14 mouse cellular contexts compared by ENCODE assay signal in genomic region chr11:32530151-32530550, GRCm38 (mm10). TPM values are rescaled to one million over a fixed set of nuclear protein-coding genes. Genes with fewer than 3 reads are reported as not detected.
A peak's percentile ranks its signal among the peaks of the same experiment; 100 is the strongest.
DNase-seq lines count a peak whose midpoint lies in the region; ATAC-seq and TF ChIP-seq lines count a peak whose summit lies in the region.
"Had no signal": no experiment of that assay in that cellular context is flagged by ENCODE, and none has a peak within 500 bp of the region (broad histone marks: within the 10 kb centered on the region; RNA-seq: fewer than 3 reads in every experiment).

No protein-coding gene starts in this region.

- no peak overlapping the region for H3K27ac ChIP-seq in intestine, postnatal 0 days (ENCODE audit: low read depth, low read length)
- no peak overlapping the region for H3K27ac ChIP-seq in intestine, embryonic 15.5 days
- no peak overlapping the region for H3K27ac ChIP-seq in midbrain, postnatal 0 days (ENCODE audit: low read depth, low read length)
- H3K27ac ChIP-seq in midbrain, embryonic 16.5 days (ENCODE audit: low read length), result no peak overlapping the region
- no peak overlapping the region for H3K27ac ChIP-seq in bone marrow, adult 2 months (ENCODE audit: control insufficient read depth, insufficient read depth, low read depth, low read length, poor library complexity)
- H3K27ac ChIP-seq: liver, embryonic 15.5 days had no signal

- 83% methylated on average over 1 of the region's 1 CpGs for WGBS in intestine, postnatal 0 days
- 69% methylated on average over 1 of the region's 1 CpGs for WGBS in intestine, embryonic 15.5 days
- 82% methylated on average over 1 of the region's 1 CpGs for WGBS in midbrain, postnatal 0 days
- WGBS in midbrain, embryonic 16.5 days, result 89% methylated on average over 1 of the region's 1 CpGs
- WGBS in bone marrow, adult 2 months, result 77% methylated on average over 1 of the region's 1 CpGs

- no peak overlapping the region for H3K9ac ChIP-seq in intestine, postnatal 0 days (ENCODE audit: low read depth, low read length)
- H3K9ac ChIP-seq in intestine, embryonic 15.5 days, result no peak overlapping the region
- no peak overlapping the region for H3K9ac ChIP-seq in midbrain, postnatal 0 days (replicated peaks; ENCODE audit: low read length, poor library complexity, severe bottlenecking)
- no peak overlapping the region for H3K9ac ChIP-seq in midbrain, embryonic 16.5 days (ENCODE audit: low read depth, low read length)
- H3K9ac ChIP-seq: forebrain, postnatal 0 days; liver, embryonic 15.5 days had no signal

- H3K36me3 ChIP-seq in intestine, postnatal 0 days (ENCODE audit: control insufficient read depth, insufficient read depth), result no peaks in the 10 kb centered on the region
- no peaks in the 10 kb centered on the region for H3K36me3 ChIP-seq in intestine, embryonic 15.5 days
- H3K36me3 ChIP-seq in midbrain, postnatal 0 days (ENCODE audit: insufficient read depth, low read length), result no peaks in the 10 kb centered on the region
- H3K36me3 ChIP-seq in midbrain, embryonic 16.5 days (ENCODE audit: control insufficient read depth, insufficient read depth, low read length), result no peaks in the 10 kb centered on the region; the same call in 1 of the 2 replicates
- no peaks in the 10 kb centered on the region; the same call in 1 of the 2 replicates for H3K36me3 ChIP-seq in splenic B cell, adult 2 months (ENCODE audit: control insufficient read depth, insufficient read depth, low read length, poor library complexity, severe bottlenecking)

- no peak for TF ChIP-seq POLR2A in bone marrow, adult 2 months (IDR thresholded peaks at IDR 0.05; ENCODE audit: borderline replicate concordance, control insufficient read depth, low read depth, low read length)

- H3K9me3 ChIP-seq in intestine, postnatal 0 days (ENCODE audit: control insufficient read depth), result no peaks in the 10 kb centered on the region
- no peaks in the 10 kb centered on the region for H3K9me3 ChIP-seq in intestine, embryonic 15.5 days
- H3K9me3 ChIP-seq in midbrain, postnatal 0 days (ENCODE audit: low read length), result no peaks in the 10 kb centered on the region
- no peaks in the 10 kb centered on the region for H3K9me3 ChIP-seq in midbrain, embryonic 16.5 days (replicated peaks; ENCODE audit: control insufficient read depth, low read length, poor library complexity, severe bottlenecking)
- H3K9me3 ChIP-seq: liver, embryonic 15.5 days had no signal

- TF ChIP-seq CTCF in intestine, postnatal 0 days (IDR thresholded peaks at IDR 0.05; ENCODE audit: low read depth), result peak; percentile 62
- peak; percentile 35; the same call in 1 of the 2 replicates for TF ChIP-seq CTCF in midbrain, postnatal 0 days (IDR thresholded peaks at IDR 0.05)
- TF ChIP-seq CTCF in bone marrow, adult 2 months (IDR thresholded peaks at IDR 0.05; ENCODE audit: control insufficient read depth, insufficient read depth, low read length), result peak; percentile 59

- no peak overlapping the region for H3K4me3 ChIP-seq in intestine, postnatal 0 days (ENCODE audit: low read depth, low read length)
- no peak overlapping the region for H3K4me3 ChIP-seq in intestine, embryonic 15.5 days (replicated peaks)
- H3K4me3 ChIP-seq in midbrain, postnatal 0 days (ENCODE audit: low read depth, low read length), result no peak overlapping the region
- H3K4me3 ChIP-seq in midbrain, embryonic 16.5 days (ENCODE audit: low read depth, low read length), result no peak overlapping the region
- H3K4me3 ChIP-seq in bone marrow, adult 2 months (replicated peaks; ENCODE audit: control insufficient read depth, low read depth, low read length), result no peak overlapping the region
- H3K4me3 ChIP-seq: liver, embryonic 15.5 days had no signal

- no peak for DNase-seq in midbrain, postnatal 0 days (ENCODE audit: low spot score)
- DNase-seq in splenic B cell, adult 2 months (ENCODE audit: low read depth, low spot score), result peak; percentile 72
- DNase-seq in frontal cortex, postnatal 10 days (ENCODE audit: low spot score in 2 of 2), result no peak
- DNase-seq: adrenal gland, postnatal 14 days; forebrain, postnatal 0 days; heart, postnatal 36 days; kidney, adult 11 months had no signal

- no peaks in the 10 kb centered on the region for H3K4me1 ChIP-seq in intestine, postnatal 0 days (replicated peaks; ENCODE audit: control insufficient read depth, insufficient read depth, low read length)
- H3K4me1 ChIP-seq in intestine, embryonic 15.5 days (replicated peaks), result peaks cover 17% of the 10 kb centered on the region
- H3K4me1 ChIP-seq in midbrain, postnatal 0 days (ENCODE audit: insufficient read depth, low read length), result 0 out of 2 replicates have a peak, but pooled peaks cover 2% of the 10 kb centered on the region
- H3K4me1 ChIP-seq in midbrain, embryonic 16.5 days (ENCODE audit: control insufficient read depth, insufficient read depth, low read length), result peaks cover 12% of the 10 kb centered on the region
- no peaks in the 10 kb centered on the region; the same call in 1 of the 2 replicates for H3K4me1 ChIP-seq in bone marrow, adult 2 months (ENCODE audit: control insufficient read depth, insufficient read depth, low read length)

- no peak for ATAC-seq in intestine, postnatal 0 days
- ATAC-seq in intestine, embryonic 15.5 days, result no peak
- ATAC-seq in midbrain, postnatal 0 days (ENCODE audit: low FRiP score), result no peak
- no peak for ATAC-seq in midbrain, embryonic 16.5 days
- ATAC-seq: forebrain, postnatal 0 days had no signal

- H3K4me2 ChIP-seq in intestine, postnatal 0 days (replicated peaks; ENCODE audit: low read depth), result no peak overlapping the region
- H3K4me2 ChIP-seq in intestine, embryonic 15.5 days (replicated peaks), result no peak overlapping the region
- no peak overlapping the region for H3K4me2 ChIP-seq in midbrain, postnatal 0 days (ENCODE audit: low read depth, low read length, poor library complexity, severe bottlenecking)
- H3K4me2 ChIP-seq in midbrain, embryonic 16.5 days (ENCODE audit: low read length), result no peak overlapping the region
- H3K4me2 ChIP-seq: liver, embryonic 15.5 days; midbrain, embryonic 11.5 days had no signal

- H3K27me3 ChIP-seq in intestine, postnatal 0 days (replicated peaks; ENCODE audit: control insufficient read depth, insufficient read depth, low read length), result no peaks in the 10 kb centered on the region
- H3K27me3 ChIP-seq in intestine, embryonic 15.5 days (replicated peaks), result no peaks in the 10 kb centered on the region
- H3K27me3 ChIP-seq in midbrain, postnatal 0 days (ENCODE audit: insufficient read depth, low read length), result no peaks in the 10 kb centered on the region
- peaks cover 3% of the 10 kb centered on the region; the same call in 1 of the 2 replicates for H3K27me3 ChIP-seq in midbrain, embryonic 16.5 days (ENCODE audit: control insufficient read depth, insufficient read depth, low read depth, low read length)
- no peaks in the 10 kb centered on the region for H3K27me3 ChIP-seq in splenic B cell, adult 2 months (ENCODE audit: control insufficient read depth, insufficient read depth, low read length, poor library complexity, severe bottlenecking)
- H3K27me3 ChIP-seq: liver, embryonic 15.5 days had no signal

RNA-seq across cellular contexts. Expression of gene Efcab9, which starts 1.7 kb away (rescaled TPM):
- 0.21 and 0.58 TPM in 2 replicates for polyA plus RNA-seq in intestine, postnatal 0 days (2015; fragmentation: Nextera tagmentation; extraction: Ambion mirVana)
- 0.35 and 0.64 TPM in 2 replicates for polyA plus RNA-seq in intestine, embryonic 15.5 days (2015; fragmentation: Nextera tagmentation; extraction: Ambion mirVana)
- total RNA-seq in midbrain, postnatal 0 days (2014; rRNA removed), result not detected in 2 replicates
- polyA plus RNA-seq in midbrain, postnatal 0 days (2015; fragmentation: Nextera tagmentation; extraction: Ambion mirVana), result not detected in 2 replicates
- polyA plus RNA-seq in midbrain, embryonic 16.5 days (2015; fragmentation: Nextera tagmentation; extraction: Ambion mirVana), result not detected in 2 replicates
- not detected in 2 replicates for polyA plus RNA-seq in bone marrow, adult 2 months (2011; ENCODE audit: insufficient read depth, insufficient read length, low replicate concordance, missing spikeins)
- total RNA-seq: adrenal gland, postnatal 14 days; forebrain, postnatal 0 days; granulocyte monocyte progenitor cell, adult 5-6 weeks had no signal

RNA-seq across cellular contexts. Expression of gene Stk10, which starts 3.0 kb away (rescaled TPM):
- polyA plus RNA-seq in intestine, postnatal 0 days (2015; fragmentation: Nextera tagmentation; extraction: Ambion mirVana), result 2.6 and 2.7 TPM in 2 replicates
- polyA plus RNA-seq in intestine, embryonic 15.5 days (2015; fragmentation: Nextera tagmentation; extraction: Ambion mirVana), result 3.6 and 4.3 TPM in 2 replicates
- 4.7 and 9.4 TPM in 2 replicates for total RNA-seq in midbrain, postnatal 0 days (2014; rRNA removed)
- 0.87 and 0.99 TPM in 2 replicates for polyA plus RNA-seq in midbrain, postnatal 0 days (2015; fragmentation: Nextera tagmentation; extraction: Ambion mirVana)
- 1.2 and 1.7 TPM in 2 replicates for polyA plus RNA-seq in midbrain, embryonic 16.5 days (2015; fragmentation: Nextera tagmentation; extraction: Ambion mirVana)
- polyA plus RNA-seq in bone marrow, adult 2 months (2011; ENCODE audit: insufficient read depth, insufficient read length, low replicate concordance, missing spikeins), result 17.6 and 23.9 TPM in 2 replicates
